Mouse (Mus musculus): Measurements from ENCODE around the gene Pwp2.

- TF ChIP-seq CHD1 (IDR thresholded peaks at IDR 0.05; ENCODE audit: low read depth, low read length) (no peak), EP300 (IDR thresholded peaks at IDR 0.05; ENCODE audit: low read length) (no peak), USF1 (IDR thresholded peaks at IDR 0.05; ENCODE audit: low read depth, low read length) (no peak), ETS1 (conservative IDR thresholded peaks at IDR 0.05; ENCODE audit: low read depth, low read length) (no peak), CTCF (conservative IDR thresholded peaks at IDR 0.05 in 1 of 2, IDR thresholded peaks at IDR 0.05 in 1 of 2; ENCODE audit: low read depth in 2 of 2, low read length in 2 of 2) (no peak), ZNF384 (IDR thresholded peaks at IDR 0.05; ENCODE audit: low read depth, low read length) (no peak), MAX (IDR thresholded peaks at IDR 0.05; ENCODE audit: low read length) (no peak), POLR2A (IDR thresholded peaks at IDR 0.05; ENCODE audit: low read depth, low read length) (no peak), MEF2A (IDR thresholded peaks at IDR 0.05; ENCODE audit: borderline replicate concordance, low read depth, low read length) (no peak), UBTF (IDR thresholded peaks at IDR 0.05; ENCODE audit: low read depth, low read length) (no peak), KAT2A (IDR thresholded peaks at IDR 0.05; ENCODE audit: insufficient replicate concordance, low read length) (no peak), RCOR1 (conservative IDR thresholded peaks at IDR 0.05; ENCODE audit: low read depth, low read length) (no peak)
Observed at GRCm38 (mm10) chr10:78162646-78163045, 22.3 kb downstream of the Pwp2 start.
